Mouse (Mus musculus): ENCODE results near the gene Capn2. TPM values are rescaled to one million over a fixed set of nuclear protein-coding genes. Genes with fewer than 3 reads are reported as not detected.

The Capn2 gene
- polyA plus RNA-seq, 1 experiment from 2014 or later, result 90.2 TPM

DNA sequence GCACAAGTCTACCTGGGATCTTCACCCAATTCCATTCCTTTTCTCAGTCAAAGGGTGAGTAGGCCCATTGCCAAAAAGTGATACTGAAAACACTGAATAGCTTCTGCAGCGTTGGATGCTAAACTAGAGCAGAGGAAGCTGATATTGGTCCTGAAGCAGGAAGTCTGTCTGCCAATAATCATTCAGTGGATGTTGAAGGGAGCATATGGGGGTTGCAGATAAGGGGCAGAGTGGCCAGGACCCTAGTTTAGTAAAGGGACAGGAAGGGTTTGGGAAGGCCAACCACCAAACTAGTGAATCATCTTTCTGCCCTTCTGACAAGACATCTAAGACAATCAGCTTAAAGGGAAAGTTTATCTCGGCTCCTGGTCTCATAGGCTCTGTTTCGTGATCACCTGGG lies 6.3 kb upstream of the Capn2 start:
- Histone ChIP-seq H3K4me2 (no peak overlapping the region), H3K36me3 (no peaks in the 10 kb centered on the region), H3K9ac (no peak overlapping the region), H3K9me3 (no peaks in the 10 kb centered on the region), H3K4me3 (no peak overlapping the region), H3K27me3 (replicated peaks) (no peaks in the 10 kb centered on the region), H3K4me1 (peaks cover 49% of the 10 kb centered on the region), H3K27ac (replicated peaks) (no peak overlapping the region)
- no peak for ATAC-seq (ENCODE audit: extremely low read depth, insufficient number of reproducible peaks, low FRiP score, low TSS enrichment)
- 66% methylated on average over 3 of the region's 3 CpGs for WGBS

DNA sequence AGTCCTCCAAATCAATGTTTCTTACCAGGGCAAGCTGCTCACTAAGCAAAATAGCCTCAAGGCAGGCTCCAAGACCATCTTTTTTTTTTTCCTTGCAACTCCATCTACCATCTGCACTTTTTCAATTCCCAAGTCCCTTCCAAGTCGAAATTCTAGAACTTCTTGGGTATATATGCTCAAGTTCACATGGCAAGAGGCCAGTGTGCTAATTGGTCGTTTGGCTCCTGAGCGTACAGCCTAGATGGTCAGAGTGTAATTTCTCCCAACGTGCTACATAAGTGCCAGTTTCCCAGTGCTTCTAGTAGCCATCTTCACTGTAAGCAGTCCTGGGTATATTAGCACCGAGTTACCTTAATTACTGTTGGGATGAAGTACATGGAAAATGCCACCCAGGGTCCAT lies 5.6 kb upstream of the Capn2 start:
- H3K27ac ChIP-seq (replicated peaks), result no peak overlapping the region
- H3K4me2 ChIP-seq, result no peak overlapping the region
- ATAC-seq (ENCODE audit: extremely low read depth, insufficient number of reproducible peaks, low FRiP score, low TSS enrichment), result no peak
- peaks cover 49% of the 10 kb centered on the region for H3K4me1 ChIP-seq
- H3K4me3 ChIP-seq, result no peak overlapping the region
- no peak overlapping the region for H3K9ac ChIP-seq
- no peaks in the 10 kb centered on the region for H3K27me3 ChIP-seq (replicated peaks)
- no peaks in the 10 kb centered on the region for H3K36me3 ChIP-seq
- no peaks in the 10 kb centered on the region for H3K9me3 ChIP-seq
- 74% methylated on average over 5 of the region's 5 CpGs for WGBS

DNA sequence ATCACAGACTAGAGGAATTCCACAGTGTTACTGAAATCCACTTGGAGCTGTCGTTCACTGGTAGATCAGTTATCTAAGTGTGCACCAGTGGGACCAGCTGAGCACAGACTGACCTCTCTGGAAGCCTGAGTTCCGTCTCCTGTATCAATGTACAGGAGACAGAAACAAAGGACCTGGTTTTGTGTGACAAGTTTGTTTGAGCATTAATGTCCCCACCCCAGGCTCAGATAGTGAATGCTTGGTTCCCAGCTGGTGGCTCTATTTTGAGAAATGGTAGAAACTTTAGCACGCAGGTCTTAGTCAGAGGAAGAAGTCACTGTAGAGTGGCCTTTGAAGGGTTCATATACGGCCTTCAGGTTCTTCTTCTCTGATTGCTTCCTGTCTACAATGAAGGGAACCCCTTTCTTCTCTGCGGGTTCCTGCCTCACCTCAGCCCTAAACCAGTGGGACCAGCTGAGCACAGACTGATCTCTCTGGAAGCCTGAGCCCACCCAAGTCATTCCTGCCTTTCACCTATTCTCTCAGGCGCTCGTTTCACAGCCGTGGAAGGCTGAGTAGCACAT lies 3.6 kb upstream of the Capn2 start:
- Histone ChIP-seq H3K4me3 (no peak overlapping the region), H3K4me1 (peaks cover 45% of the 10 kb centered on the region), H3K4me2 (no peak overlapping the region), H3K9ac (0 out of 2 replicates have a peak overlapping the region, but pooled peaks have one; percentile 35), H3K27ac (replicated peaks) (peak overlapping the region; percentile 82), H3K36me3 (no peaks in the 10 kb centered on the region), H3K9me3 (no peaks in the 10 kb centered on the region), H3K27me3 (replicated peaks) (no peaks in the 10 kb centered on the region)
- no peak for ATAC-seq (ENCODE audit: extremely low read depth, insufficient number of reproducible peaks, low FRiP score, low TSS enrichment)
- 52% methylated on average over 8 of the region's 8 CpGs for WGBS

DNA sequence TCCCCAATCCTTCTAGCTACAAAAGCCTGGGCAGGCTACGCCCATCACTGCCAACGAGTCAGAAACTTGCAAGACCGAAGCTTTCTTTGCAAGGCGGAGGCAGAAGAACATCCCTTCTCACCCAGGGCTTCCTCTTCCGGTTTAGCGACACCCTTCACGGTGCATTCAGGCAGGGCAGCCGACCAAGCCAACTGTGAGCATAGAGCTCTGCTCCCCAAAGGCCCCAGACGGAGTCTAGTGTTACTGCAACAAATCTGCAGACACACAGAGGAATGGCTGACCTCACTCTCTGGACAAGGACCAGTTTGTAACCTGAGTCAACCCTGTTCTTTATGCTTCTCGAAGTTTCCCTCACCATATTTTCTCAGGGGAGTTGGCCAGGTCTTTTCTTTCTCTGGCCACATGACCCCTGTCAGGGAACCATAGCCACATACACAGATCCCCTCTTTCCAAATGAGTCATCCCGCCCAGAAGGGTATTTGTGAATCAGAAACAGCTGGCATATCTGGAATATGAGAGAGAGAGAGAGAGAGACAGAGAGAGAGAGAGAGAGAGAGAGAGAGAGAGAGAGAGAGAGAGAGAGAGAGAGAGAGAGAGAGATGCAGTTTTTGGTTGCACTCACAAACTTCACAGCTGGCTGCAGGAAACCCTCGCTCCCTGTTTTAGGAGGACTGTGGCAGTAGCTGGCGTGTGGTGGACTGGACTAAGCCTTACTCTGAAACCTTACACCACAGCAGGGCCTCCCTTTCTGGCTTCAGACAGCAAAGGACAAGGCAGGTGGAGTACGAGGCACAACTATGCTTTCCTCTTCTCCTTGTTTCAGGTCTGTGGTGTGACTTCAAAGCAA lies 2.9 kb upstream of the Capn2 start:
- WGBS, result 15% methylated on average over 14 of the region's 14 CpGs
- Histone ChIP-seq H3K9ac (peak overlapping the region; percentile 66), H3K4me2 (peak overlapping the region; percentile 39), H3K36me3 (peaks cover 4% of the 10 kb centered on the region), H3K9me3 (no peaks in the 10 kb centered on the region), H3K4me1 (peaks cover 52% of the 10 kb centered on the region), H3K27ac (replicated peaks) (peak overlapping the region; percentile 82), H3K27me3 (replicated peaks) (no peaks in the 10 kb centered on the region), H3K4me3 (0 out of 2 replicates have a peak overlapping the region, but pooled peaks have one; percentile 3)
- peak; percentile 48; the same call in 1 of the 2 replicates for ATAC-seq (ENCODE audit: extremely low read depth, insufficient number of reproducible peaks, low FRiP score, low TSS enrichment)

DNA sequence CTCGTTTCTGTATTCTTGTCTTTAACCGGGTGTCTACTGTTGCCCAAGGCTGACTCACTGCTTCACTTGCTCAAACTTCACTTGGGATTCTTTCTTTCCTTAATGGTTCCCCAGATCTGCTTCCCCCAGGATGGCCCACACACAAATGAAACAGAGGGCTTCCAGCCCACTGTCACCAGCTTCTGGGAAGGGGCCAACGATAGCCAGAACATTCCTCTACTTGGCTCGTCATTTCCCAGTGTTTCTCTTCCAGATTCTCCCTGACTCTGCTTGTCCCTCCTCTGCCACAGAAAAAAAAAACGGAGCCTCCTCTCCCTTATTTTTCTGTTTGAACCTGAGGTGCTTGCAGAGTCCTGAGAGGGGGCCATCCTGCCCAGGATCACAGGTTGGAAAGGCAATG lies 1.9 kb upstream of the Capn2 start:
- peak overlapping the region; percentile 66 for H3K9ac ChIP-seq
- H3K4me3 ChIP-seq, result no peak overlapping the region
- 47% methylated on average over 5 of the region's 5 CpGs for WGBS
- no peaks in the 10 kb centered on the region for H3K9me3 ChIP-seq
- H3K4me2 ChIP-seq, result peak overlapping the region; percentile 39
- peaks cover 14% of the 10 kb centered on the region for H3K36me3 ChIP-seq
- H3K4me1 ChIP-seq, result peaks cover 62% of the 10 kb centered on the region
- ATAC-seq (ENCODE audit: extremely low read depth, insufficient number of reproducible peaks, low FRiP score, low TSS enrichment), result no peak
- H3K27ac ChIP-seq (replicated peaks), result peak overlapping the region; percentile 82
- H3K27me3 ChIP-seq (replicated peaks), result no peaks in the 10 kb centered on the region

DNA sequence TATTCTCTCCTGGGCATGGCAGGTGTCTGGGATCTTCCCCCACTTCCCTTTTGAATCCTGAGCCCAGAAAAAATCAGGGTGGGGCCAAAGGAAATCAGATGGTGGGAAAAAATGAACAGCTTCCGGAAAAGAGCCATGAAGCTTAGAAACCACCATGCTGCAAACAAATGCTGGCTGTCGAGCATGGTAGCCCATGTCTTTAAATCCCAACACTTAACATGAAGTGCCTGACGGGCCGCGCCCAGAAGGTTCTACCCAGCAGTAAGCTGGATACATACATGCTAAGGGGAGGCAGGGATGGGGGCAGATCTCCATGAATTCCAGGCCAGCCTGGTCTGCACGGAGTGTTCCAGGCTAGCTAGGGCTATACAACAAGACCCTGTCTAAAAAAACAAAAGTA lies 1.4 kb upstream of the Capn2 start:
- Histone ChIP-seq H3K4me3 (no peak overlapping the region), H3K36me3 (peaks cover 14% of the 10 kb centered on the region), H3K9me3 (no peaks in the 10 kb centered on the region), H3K4me2 (no peak overlapping the region), H3K9ac (no peak overlapping the region), H3K27me3 (replicated peaks) (no peaks in the 10 kb centered on the region), H3K27ac (replicated peaks) (peak overlapping the region; percentile 82), H3K4me1 (peaks cover 67% of the 10 kb centered on the region)
- WGBS, result 79% methylated on average over 6 of the region's 6 CpGs
- ATAC-seq (ENCODE audit: extremely low read depth, insufficient number of reproducible peaks, low FRiP score, low TSS enrichment), result no peak

DNA sequence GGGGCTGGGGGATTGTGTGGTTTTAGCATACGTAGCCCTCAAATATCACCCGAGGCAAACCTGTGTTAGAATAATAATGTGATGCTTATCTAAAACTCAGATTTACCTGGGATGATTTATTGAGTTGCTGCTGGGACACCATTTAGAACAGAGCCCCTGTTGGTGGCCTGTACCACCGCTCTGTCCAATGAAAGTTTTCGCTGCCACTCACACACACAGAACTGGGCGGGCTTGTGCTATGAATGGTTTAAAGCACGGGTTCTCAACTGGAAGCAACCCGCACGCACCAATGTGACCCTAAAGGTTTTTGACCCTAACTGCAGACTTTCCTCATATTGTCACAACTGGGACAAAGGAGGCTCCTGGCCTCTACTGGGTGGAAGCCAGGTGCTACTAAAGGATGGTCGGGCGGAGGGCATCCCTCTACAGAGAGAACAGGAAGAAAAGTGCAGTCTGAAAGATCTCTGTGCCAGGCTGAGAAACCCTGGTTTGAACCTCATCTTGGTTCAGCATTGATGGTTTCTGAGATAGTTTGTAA lies 804 bp upstream of the Capn2 start:
- H3K4me2 ChIP-seq, result peak overlapping the region; percentile 77
- no peak overlapping the region for H3K27ac ChIP-seq (replicated peaks)
- no peaks in the 10 kb centered on the region for H3K27me3 ChIP-seq (replicated peaks)
- H3K36me3 ChIP-seq, result peaks cover 14% of the 10 kb centered on the region
- no peaks in the 10 kb centered on the region for H3K9me3 ChIP-seq
- peak overlapping the region; percentile 91; the same call in 1 of the 2 replicates for H3K9ac ChIP-seq
- 0 out of 2 replicates have a peak overlapping the region, but pooled peaks have one; percentile 70 for H3K4me3 ChIP-seq
- ATAC-seq (ENCODE audit: extremely low read depth, insufficient number of reproducible peaks, low FRiP score, low TSS enrichment), result no peak
- WGBS, result 67% methylated on average over 10 of the region's 10 CpGs
- H3K4me1 ChIP-seq, result peaks cover 73% of the 10 kb centered on the region

DNA sequence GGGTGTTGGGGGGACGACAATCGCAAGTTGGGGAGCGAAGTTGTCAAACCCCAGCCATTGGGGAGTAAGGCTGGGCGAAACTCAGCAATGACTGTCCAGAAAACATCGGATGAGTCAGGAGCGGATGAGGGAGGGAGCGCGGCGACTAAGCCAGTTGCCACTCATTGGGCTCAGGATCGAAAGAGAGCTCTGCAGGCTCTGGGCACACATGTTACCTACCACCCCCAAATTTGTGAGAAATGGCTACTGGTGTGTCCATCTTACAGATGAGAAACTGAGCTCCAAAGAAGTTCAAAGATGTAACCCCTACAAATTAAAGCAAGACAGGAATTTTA lies 236 bp upstream of the Capn2 start:
- Histone ChIP-seq H3K9ac (peak overlapping the region; percentile 91), H3K27me3 (replicated peaks) (no peaks in the 10 kb centered on the region), H3K9me3 (no peaks in the 10 kb centered on the region), H3K4me3 (peak overlapping the region; percentile 70), H3K4me1 (peaks cover 78% of the 10 kb centered on the region), H3K4me2 (peak overlapping the region; percentile 77), H3K36me3 (peaks cover 16% of the 10 kb centered on the region), H3K27ac (replicated peaks) (peak overlapping the region; percentile 90)
- 4% methylated on average over 10 of the region's 10 CpGs for WGBS
- ATAC-seq (ENCODE audit: extremely low read depth, insufficient number of reproducible peaks, low FRiP score, low TSS enrichment), result no peak

DNA sequence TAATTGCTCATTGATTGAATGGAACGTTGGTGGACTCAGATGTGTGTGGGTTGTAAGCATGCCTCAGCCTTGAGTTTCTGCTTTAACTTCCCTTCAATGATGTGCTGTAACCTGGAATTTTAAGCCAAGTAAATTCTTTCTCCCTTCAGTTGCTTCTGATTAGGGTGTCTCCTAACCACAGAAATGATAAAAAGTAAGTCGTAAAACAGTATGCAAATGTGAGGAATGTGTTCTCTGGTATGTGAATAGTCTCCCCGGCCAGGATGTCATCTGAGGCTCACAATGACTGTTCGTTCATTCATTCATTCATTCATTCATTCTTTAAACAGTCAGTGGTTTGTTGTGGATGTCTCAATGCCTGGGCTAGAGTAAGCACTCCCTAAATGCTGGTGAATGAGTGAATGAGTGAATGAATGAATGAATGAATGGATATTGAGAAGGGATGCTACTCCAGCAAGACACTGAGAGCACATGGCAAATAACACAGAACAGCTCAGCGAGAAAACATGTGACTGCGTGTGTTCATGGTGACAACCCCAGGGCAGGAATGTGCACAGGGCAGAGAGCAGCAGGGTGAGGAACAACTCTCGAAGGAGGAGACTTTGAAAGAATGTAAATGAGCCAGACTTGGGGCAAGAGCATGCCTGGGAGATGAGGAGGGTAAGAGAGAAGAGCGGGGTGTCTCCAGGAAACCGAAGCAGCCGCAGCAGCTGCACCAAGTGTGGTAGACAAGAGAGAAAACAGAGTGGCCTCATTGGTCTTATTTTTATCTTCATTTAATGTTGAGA lies 2.4 kb downstream of the Capn2 start:
- Histone ChIP-seq H3K27me3 (replicated peaks) (no peaks in the 10 kb centered on the region), H3K4me3 (0 out of 2 replicates have a peak overlapping the region, but pooled peaks have one; percentile 70), H3K4me2 (peak overlapping the region; percentile 77), H3K4me1 (peaks cover 78% of the 10 kb centered on the region), H3K27ac (replicated peaks) (no peak overlapping the region), H3K9me3 (no peaks in the 10 kb centered on the region), H3K36me3 (peaks cover 43% of the 10 kb centered on the region), H3K9ac (no peak overlapping the region)
- no peak for ATAC-seq (ENCODE audit: extremely low read depth, insufficient number of reproducible peaks, low FRiP score, low TSS enrichment)
- 76% methylated on average over 10 of the region's 10 CpGs for WGBS

DNA sequence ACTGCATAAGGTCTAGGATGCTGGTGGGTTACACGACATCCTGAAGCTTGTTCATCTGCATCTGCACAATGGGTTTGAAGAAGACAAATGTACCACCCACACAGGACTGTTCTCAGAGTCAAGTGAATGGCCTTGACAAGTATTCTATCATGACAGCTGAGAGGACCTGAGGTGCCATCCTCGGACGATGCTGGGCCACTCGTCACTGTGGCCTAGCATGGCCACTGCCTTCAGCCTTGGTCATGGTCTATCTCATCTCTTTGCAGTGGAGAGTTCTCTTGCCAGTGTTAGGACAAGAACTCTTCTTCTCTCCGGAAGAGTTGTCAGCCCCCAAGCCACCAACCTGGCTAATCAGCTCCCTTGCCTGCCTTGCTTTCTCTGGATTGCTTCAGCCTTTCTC lies 3.7 kb downstream of the Capn2 start:
- H3K4me3 ChIP-seq, result no peak overlapping the region
- 77% methylated on average over 5 of the region's 5 CpGs for WGBS
- H3K9ac ChIP-seq, result no peak overlapping the region
- peaks cover 55% of the 10 kb centered on the region for H3K36me3 ChIP-seq
- no peaks in the 10 kb centered on the region for H3K9me3 ChIP-seq
- H3K4me2 ChIP-seq, result no peak overlapping the region
- H3K4me1 ChIP-seq, result peaks cover 75% of the 10 kb centered on the region
- no peaks in the 10 kb centered on the region for H3K27me3 ChIP-seq (replicated peaks)
- no peak overlapping the region for H3K27ac ChIP-seq (replicated peaks)
- ATAC-seq (ENCODE audit: extremely low read depth, insufficient number of reproducible peaks, low FRiP score, low TSS enrichment), result no peak

DNA sequence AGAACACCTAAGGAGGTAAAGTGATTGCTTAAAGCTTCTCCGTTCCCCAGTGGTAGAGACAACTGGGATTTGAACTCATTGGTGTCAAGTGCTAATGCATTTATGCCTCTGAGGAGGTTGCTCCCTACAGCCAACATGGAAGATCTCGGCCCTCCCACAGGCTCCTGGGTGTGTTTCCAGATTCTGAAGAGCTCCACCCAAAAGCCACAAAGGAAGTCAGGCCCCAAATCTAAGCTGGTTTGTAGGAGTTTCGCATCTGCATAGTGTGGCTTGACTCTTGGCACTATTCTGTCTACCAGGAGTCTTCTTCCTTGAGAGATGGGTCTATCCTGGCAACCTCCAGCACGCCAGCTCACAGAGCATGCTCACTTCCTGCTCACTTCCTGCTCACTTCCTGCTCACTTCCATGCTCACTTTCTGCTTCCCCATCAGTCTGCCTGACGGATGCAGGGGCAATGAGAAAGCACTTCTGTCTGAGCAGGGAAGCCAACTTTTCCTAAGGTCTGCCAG lies 4.5 kb downstream of the Capn2 start:
- Histone ChIP-seq H3K9me3 (no peaks in the 10 kb centered on the region), H3K36me3 (peaks cover 59% of the 10 kb centered on the region), H3K9ac (no peak overlapping the region), H3K4me3 (no peak overlapping the region), H3K27me3 (replicated peaks) (no peaks in the 10 kb centered on the region), H3K4me1 (peaks cover 67% of the 10 kb centered on the region), H3K4me2 (no peak overlapping the region), H3K27ac (replicated peaks) (no peak overlapping the region)
- no peak for ATAC-seq (ENCODE audit: extremely low read depth, insufficient number of reproducible peaks, low FRiP score, low TSS enrichment)
- WGBS, result 69% methylated on average over 5 of the region's 5 CpGs
